Mouse (Mus musculus): ENCODE measurements around the gene Akap7. TPM values are rescaled to one million over a fixed set of nuclear protein-coding genes. Genes with fewer than 3 reads are reported as not detected.
"Not testable (repeated sequence)": the region's sequence is repeated elsewhere in the genome, so short reads cannot be mapped to it uniquely, and the experiment has no call there.

Akap7 gene
- total and polyA plus RNA-seq, 3 experiments: 1.7 to 73.3 (median 70.3) TPM

DNA sequence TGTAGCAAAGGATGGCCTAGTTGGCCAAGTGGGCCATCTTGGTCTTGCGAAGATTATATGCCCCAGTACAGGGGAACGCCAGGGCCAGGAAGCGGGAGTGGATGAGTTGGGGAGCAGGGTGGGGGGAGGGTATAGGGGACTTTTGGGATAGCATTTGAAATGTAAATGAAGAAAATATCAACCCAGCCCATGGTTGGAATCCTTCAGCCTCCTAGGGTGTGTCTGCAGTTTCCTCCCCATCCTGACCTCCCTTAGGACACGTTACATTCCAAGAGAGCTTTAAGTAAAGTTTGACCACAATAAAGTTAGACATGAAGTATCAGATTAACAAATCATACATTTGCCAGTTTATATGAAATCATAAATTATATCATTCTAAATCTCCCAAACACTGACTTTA is 116.5 kb downstream of the Akap7 start:
- DNase-seq: no peak

DNA sequence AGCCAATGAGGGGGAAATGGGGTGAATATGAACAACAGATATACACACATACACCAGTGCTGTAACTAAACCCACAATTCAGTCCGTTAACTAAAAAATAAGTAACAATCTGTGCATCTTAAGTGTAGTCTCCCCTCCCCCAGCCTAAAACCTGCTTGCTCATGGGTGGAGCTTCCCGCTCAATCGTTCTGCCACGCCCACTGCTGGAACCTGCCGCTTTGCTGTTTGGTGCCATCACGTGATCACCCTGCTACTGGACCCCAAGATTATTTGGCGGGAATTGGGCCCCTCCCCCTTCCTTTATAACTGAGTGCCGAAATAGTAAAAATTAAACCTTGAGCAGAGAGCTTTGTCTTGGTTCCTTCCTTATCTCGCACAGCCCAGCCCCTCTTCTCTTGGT is 121.4 kb downstream of the Akap7 start:
- DNase-seq: not testable (repeated sequence)

DNA sequence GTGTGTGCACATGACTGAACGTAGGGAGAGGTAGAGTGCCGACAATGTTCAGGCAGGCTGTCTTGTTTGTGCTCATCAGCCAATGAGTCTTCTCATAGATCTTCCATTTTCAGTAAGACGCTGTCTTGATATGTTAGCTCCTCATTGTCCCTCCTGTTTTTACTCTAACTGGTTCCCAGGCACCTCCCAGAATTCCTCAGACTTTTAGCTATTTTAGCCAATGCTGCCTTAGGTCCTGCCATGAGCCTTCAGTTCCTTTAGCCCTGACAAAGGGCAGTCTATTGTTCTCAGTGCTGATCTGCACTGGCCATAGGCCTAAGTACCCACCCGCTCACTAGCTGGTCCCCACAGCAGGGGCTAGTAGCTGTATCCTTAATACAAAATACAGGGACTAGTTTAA is 122.0 kb downstream of the Akap7 start:
- no peak for DNase-seq

GRCm38 (mm10) chr10:25184819-25185603 is 122.7 kb downstream of the Akap7 start:
- no peak for DNase-seq

DNA sequence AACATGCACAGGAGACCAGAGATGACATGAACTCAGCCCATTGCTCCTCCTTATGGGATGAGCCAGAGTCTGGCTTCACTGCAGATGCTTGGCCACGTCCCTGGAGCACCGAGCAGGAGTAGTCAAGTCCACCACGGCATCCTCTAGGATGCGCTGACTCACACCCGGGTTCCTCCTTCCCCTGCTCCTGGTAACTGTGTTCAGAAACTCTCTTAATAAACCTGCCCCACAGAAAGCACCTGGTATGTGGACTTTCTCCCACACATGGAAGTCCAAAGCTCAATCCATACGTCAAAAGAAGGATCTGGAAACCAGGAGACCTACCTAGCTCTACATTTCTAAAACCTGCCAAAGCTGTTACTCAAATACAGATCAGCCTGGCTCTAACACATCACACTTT is 124.4 kb downstream of the Akap7 start:
- DNase-seq: no peak

DNA sequence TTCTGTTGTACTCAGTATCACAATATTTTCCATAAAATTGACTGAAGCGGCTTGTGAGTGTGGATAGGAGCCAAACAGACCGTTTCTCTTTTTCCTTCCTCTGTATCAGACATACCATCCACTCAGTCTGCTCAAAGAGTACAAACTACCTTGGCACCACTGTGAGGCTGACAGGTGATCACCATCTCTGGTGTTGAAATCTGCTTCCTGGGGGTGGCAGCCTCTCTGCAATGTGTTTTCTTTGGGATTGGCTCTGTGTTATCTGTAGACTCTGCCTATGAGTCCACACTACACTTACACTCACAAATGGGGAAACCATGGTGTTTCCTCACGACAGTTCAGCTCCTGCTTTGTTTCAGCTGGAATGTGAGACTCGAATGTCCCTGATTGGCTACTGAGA is 128.6 kb downstream of the Akap7 start:
- DNase-seq: no peak

- no peak for DNase-seq
Observed at GRCm38 (mm10) chr10:25177270-25177669, 130.4 kb downstream of the Akap7 start.

DNA sequence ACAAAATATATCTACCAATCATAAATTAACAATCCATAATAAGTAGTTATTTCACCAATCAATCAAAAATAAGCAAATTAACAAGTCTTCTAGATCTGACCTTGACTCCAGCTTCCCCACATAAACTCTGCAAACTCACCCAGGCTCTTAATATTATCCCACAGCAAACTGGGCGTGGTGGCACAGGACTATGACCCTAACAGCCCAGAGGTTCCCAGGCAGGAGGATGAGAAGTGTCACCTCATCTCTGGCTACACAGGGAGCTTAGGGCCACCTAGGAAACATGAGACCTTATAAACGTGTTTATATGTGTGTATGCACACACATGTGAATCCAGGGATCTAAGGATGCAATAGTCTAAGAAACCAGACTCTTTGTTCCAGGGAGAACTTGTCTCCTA is 132.8 kb downstream of the Akap7 start:
- DNase-seq: no peak

GRCm38 (mm10) chr10:25167365-25168194 is 140.1 kb downstream of the Akap7 start:
- DNase-seq: no peak

GRCm38 (mm10) chr10:25163510-25163909 is 144.2 kb downstream of the Akap7 start:
- not testable (repeated sequence) for DNase-seq

DNA sequence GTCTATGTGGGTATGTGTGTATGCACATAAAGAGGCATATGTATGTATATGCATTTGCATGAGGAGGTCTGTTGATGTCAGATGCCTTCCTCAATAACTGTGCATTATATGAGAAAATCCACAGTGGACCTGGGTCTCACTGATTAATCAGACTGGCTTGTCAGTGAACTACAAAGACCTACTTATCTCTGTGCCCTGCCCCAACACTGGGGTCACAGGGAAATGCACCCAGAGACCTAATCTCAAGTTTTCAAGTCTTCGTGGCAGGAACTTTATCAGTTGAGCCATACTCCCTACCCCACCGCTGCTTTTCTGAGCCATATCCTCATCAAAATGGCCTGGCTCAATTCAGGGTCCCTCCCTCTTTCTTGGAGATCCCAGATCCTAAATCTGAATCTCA is 146.0 kb downstream of the Akap7 start:
- no peak for DNase-seq

- peak; percentile 58 for DNase-seq
Observed at GRCm38 (mm10) chr10:25158651-25159050, 149.0 kb downstream of the Akap7 start.

GRCm38 (mm10) chr10:25157339-25157738 is 150.3 kb downstream of the Akap7 start:
- DNase-seq: no peak

GRCm38 (mm10) chr10:25154225-25154624 is 153.4 kb downstream of the Akap7 start:
- DNase-seq: no peak

DNA sequence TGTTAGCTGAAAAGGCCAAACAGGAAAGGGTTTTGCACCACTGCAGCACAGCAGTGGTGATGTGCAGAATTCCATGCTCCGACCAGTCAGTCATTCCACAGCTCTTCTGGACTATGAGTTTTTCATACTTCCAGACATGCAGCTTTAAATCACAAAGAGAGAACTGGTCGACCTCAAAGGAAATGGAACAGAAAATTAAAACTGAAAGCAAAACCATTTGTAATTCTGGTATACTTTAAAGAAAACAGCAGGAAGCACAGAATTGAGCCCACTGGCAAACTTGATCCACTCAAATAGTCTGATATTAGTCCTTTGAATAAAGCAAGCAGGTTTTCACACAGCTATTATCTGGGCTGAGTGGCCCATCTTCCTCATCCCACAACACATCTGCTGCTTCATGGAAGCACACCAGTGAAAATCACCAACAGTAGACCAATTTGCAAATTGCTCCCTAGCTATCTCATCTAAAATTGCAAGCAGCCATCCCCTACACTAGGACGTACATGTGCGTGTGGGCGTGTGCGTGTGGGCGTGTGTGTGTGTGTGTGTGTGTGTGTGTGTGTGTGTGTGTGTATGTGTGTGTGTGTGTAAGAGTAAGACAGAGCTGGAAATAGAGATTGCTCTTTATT is 156.4 kb downstream of the Akap7 start:
- DNase-seq: no peak

DNA sequence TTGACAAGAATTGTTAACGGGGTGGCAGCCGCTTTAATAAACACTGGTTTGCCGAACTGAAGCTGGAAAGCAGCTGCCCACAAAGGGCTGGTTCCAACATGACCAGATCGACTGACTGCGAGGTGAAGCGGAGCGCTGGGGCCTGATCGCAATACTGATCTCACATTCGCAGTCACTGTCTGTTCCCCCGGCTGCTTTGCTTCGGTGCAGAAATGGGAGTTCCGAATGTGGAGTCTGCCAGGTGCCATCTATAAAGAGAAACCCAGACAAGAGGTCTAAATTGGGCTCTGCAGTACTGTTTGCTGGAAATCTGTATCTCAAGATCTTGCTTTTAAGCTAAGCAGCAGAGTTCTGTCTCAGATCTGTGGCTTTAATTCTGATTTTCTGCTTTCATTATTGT is 161.8 kb downstream of the Akap7 start:
- no peak for DNase-seq

DNA sequence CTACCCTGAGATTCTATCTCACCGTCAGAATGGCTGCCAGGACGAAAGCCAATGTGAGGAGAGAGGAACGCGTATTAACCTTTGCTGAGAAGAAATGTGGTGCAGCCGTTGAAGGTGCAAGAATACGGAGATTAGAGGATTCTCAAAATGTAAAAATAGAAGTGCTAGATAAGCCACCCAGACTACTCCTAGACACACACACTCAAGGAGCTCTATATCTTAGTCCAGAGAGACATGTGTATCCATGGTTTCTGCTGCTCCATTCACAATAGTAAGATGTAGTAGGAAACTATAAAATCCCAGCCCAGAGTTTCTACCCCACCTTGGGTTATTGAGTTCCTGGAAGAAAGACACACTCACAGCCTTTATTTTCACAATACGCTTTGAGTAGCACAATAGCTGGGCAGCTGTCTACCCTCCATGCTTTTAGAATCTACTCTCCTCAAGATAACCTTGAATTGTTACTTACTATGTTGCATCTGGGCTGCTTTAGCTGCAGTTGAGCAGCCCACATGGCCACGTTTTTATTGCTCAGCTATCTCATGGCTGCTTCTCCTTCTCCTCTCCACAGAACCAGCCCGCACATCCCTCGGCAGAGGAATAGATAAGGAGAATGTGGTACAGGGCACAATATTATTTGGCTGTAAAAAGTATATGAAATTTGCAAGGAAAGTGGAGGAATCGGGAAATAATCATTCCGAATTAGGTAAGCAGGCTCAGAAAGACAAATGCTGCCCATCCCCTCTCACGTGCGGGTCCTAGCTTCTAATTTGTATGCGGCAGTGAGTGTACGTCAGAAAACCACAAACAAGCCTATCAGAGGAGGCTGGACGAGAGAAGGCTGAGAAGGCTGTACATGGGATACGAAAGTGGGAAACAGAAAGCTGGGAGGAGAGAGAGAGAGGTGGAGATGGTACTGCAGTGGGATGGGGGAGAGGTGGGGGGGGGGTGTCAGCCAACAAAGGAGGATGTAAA is 162.6 kb downstream of the Akap7 start:
- no peak for DNase-seq

GRCm38 (mm10) chr10:25141781-25142180 is 165.9 kb downstream of the Akap7 start:
- DNase-seq: no peak

GRCm38 (mm10) chr10:25140155-25140755 is 167.4 kb downstream of the Akap7 start:
- no peak for DNase-seq

GRCm38 (mm10) chr10:25133581-25133980 is 174.1 kb downstream of the Akap7 start:
- DNase-seq: no peak

DNA sequence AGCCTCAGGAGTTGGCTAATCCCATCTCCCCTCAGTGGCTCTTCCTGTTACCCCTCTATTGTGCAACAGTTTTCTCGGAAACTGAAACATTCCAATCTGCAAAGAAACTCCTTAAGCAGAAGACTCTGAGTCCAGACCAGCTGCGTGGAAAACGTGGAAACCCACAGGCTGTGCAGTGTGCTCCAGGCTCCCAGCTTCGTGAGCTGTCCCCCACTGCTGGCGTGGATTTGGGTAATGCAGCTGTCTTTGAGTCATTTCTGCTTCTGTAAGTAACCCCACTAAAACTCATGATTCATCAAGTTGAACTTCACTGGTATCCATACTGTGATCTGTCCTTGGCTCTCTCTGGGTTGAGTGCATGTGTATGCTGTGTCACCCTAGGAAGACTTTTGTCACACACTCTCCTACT is 179.2 kb downstream of the Akap7 start:
- peak; percentile 52 for DNase-seq

Data from adrenal gland, adult 2 months (tissue).